Mouse (Mus musculus): ENCODE results near the gene Gli3.

Gli3 gene

GRCm38 (mm10) chr13:15556646-15557098, 93.6 kb downstream of the Gli3 start:
- DNase-seq: no peak

GRCm38 (mm10) chr13:15561441-15561840, 98.4 kb downstream of the Gli3 start:
- no peak for DNase-seq

- DNase-seq: no peak
Observed at GRCm38 (mm10) chr13:15570908-15571568, 108.0 kb downstream of the Gli3 start.

DNA sequence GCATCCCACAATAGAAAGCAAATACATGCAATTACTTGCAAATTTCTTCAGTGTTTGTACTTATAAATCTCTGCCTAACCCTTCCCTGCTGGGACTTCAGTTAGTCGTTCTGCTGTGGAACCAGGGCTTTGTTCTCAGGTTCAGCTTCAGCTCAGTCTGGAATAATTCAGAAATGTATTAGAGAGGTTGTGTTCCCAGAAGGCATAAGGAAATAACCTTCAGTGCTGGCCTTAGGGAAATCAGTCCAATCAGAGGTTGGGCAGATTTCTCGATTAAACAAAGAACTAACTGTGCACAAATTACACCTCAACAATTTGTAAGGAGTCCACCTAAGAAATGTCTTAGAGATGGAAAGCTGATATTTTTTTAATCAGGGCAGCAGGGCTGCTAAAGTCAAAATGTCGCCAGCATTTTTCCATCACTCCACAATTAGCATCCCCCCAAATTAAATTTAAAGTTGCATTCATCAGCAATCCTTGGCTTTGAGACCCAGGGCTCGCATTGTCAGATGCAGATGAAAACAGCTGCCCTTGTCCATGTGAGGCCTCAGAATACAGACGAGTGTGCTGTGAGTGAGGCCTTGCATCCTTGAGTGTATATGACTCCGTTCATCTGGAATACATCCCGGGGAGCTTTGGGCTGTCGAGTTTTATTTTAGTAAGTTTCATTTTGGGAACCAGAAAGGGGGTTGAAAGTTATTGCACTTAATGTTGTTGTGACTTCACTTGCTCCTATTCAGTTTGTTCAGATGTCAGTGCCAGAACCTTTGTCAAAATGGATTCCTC, 114.3 kb downstream of the Gli3 start:
- DNase-seq: no peak

GRCm38 (mm10) chr13:15580458-15580857, 117.4 kb downstream of the Gli3 start:
- no peak for DNase-seq

DNA sequence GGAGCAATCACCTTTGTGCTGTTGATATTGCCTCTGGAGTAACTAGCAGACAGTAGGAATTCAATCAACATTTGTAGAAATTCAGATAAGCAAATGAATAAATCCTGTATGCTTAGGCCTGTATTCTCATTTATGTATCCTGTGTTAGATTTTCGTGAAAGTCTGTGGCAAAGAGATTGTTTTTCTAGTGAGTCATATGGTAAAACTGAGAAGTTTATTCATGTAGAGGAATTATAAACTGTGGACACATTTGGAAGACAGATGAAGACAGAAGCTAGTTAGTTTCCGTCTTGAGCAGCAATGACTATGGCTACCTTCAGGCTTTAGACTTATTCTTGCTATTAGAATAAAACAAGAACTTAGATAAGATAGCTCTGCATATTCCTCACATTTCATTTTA, 122.9 kb downstream of the Gli3 start:
- no peak for DNase-seq

GRCm38 (mm10) chr13:15588278-15589272, 125.5 kb downstream of the Gli3 start:
- peak; percentile 18 for DNase-seq

- DNase-seq: no peak
Observed at GRCm38 (mm10) chr13:15590326-15590933, 127.4 kb downstream of the Gli3 start.

DNA sequence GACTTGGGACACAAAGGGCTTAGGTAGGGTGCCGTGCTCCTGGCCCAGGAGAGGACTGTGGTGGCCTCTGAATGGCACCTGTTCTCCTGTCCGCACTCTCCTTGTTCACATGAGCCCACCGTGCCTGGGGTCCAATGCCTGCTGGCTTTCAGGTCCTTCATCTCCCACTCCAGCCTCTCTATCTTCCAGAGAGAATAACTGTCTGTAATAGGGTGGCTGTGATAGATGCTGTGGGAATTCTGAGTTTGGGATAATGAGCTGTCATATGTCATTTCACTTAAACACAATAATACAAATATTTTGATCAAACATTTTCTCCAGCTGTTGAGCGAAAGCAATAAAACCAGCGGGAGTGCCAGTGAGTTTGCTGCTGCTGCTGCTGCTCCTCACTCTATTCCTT, 133.6 kb downstream of the Gli3 start:
- DNase-seq: no peak

DNA sequence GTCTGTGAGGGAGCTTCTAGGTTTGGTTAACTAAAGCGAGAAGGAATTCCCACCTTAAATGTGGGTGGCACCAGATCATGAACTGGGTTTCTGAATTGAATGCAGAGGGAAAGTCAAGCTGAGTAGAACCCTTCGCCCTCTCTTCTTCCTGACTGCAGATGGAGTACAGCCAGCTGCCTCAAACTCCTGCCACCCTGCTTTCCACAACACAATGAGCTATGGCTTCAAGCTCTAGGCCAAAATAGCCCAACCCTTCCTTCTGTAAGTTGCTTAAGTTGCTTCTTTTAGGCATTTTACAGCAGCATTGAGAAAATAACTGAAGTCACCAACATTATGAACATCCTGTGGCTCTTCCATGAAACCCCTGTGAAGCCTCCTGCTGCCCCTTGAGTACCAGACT, 136.7 kb downstream of the Gli3 start:
- DNase-seq: no peak

DNA sequence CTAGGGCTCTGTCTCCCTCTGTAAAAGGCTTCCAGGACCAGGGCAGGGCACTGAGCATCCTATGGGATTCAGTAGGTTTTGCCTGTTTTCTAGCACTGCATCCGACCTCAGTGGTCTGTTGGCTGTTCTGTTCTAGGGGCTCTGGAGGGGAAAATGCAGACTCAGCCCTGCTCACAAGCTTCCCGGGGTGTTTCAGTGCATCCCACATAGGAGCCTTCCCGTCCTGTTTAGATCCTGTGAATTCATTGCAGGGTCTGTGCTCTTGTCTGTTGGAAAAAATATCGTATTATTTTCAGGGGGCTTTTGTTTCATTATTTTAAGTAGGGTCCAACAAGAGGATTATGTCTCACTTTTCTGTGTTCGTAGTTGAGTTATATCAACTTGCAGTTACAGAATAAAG, 139.1 kb downstream of the Gli3 start:
- DNase-seq: no peak

DNA sequence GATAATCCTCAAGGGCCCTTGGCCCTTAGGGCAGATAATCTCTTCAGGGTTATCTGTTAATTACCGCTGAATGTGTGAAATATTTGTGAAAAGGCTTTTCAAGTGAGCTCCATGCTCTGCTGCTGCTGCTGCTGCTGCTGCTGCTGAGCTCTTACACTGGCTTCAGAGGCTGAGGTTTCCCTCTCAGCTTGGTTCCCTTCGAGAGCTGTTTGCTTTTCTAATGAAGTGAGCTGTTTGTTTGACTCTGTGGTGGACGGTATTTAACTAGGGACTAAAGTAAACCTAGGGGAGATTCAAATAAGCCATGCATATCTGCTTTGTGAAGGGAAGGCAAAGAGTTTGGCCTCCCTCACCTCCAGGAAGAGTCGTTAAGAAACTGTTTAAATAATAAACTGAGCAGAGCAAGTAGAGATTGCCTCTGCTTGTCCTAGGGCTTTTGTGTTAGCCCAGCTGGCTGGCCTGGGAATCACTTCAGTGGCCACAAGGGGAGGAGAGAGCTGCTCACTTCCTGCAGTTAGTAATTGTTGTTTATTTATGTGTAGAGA, 139.7 kb downstream of the Gli3 start:
- no peak for DNase-seq

DNA sequence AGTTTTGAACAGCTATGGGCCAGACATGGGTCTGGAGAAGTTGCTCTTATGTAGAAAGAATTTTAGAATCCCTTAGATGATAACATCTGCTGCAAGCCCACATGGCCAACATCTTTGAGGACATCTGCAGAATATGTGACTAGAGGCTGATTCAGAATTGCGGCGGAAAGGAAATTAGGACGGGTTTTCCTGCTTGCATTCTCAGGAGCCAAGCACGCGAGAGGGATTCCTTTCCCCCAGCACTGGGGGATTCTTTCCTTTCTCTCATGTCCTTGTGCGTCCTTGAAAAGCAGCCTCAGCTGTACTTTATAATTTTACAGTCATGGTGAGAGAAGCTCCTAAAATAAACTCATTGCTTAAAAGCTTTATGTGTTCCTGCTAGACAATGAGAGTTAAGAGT, 141.0 kb downstream of the Gli3 start:
- DNase-seq: no peak

GRCm38 (mm10) chr13:15617423-15617822, 154.4 kb downstream of the Gli3 start:
- DNase-seq: no peak

DNA sequence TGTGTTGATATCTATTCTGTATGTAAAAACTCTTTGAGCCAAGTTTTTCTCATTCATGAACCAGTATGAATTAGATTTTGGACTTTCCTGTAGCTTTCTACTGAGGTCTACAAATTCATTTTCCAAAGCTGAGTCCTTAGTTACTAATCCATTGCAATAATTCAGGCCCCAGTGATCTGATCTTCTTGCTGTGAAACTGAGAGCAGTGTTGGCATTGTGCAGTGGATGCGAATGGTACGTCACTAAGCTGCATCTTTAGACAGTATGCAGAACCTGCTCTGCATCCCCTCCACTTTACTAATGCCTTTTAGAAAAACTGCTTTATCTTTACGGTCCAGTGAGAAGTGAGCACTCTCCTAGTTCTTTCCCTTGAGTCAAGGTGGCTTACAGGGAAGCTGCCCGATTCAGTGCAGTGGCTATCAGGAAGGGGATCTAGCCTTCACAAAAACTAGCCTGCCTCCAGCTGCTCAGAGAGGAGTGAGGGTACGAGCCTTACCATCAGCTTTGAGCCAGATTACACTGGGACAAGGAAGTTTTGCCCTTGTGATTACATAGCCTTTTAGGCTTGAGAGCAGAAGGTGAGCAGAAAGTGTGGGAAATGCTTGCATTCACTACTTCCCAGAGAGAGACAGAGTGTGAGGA, 155.1 kb downstream of the Gli3 start:
- DNase-seq: no peak

DNA sequence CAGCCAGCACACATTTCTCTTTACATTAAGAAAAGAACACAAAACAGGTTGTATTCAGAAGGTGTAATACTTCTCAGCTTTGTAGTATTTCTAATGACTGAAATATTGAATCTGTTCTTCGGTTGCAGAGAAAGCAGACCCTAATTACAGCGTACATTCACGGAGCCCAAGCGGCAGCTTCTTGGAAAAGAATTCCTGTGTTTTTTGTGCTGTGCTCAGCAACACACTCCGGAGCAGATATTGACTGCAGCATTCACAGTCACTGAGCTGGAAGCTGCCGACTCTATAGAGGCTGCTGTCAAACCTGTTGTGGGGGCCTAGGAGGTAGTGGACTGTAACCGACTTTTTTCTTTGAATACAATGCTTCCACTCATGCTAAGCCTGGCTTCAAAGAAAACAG, 158.0 kb downstream of the Gli3 start:
- no peak for DNase-seq

- no peak for DNase-seq
Observed at GRCm38 (mm10) chr13:15624490-15625353, 161.7 kb downstream of the Gli3 start.

- DNase-seq: no peak
Observed at GRCm38 (mm10) chr13:15641548-15641947, 178.5 kb downstream of the Gli3 start.

DNA sequence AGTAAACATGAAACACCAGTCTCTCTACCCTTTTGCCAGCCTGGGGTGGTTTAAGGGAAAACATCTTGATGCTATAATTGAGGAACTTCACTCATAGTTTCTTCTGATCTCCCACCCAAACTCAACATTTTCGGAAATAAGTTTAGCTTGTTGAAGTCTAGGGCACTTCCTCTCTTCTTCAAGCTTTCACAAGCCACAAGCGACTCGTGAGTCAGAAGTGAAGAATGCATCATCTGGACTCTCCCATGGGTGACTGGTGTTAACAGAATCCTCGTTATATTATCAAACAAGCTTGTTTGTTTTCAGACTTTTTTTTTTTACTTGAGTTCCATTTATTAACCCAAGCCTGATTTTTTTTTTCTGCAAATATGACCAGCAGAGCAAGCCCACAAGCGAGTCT, 197.5 kb downstream of the Gli3 start:
- DNase-seq: no peak

- DNase-seq: no peak
Observed at GRCm38 (mm10) chr13:15662375-15662774, 199.3 kb downstream of the Gli3 start.
